Mouse (Mus musculus) bone marrow macrophage, adult 2 months (primary cell): ENCODE data around the gene Gm10203.

Source experiments
- CTCF ChIP-seq: IDR thresholded peaks from 2 replicates; pipeline ENCODE4 v1.5.1; 2012; ENCODE audit warnings: low read depth, mild to moderate bottlenecking, low read length, moderate library complexity
- POLR2A ChIP-seq: IDR thresholded peaks from 2 replicates; pipeline ENCODE4 v1.6.1; 2012; ENCODE audit warnings: mild to moderate bottlenecking, low read depth, low read length, borderline replicate concordance

- TF ChIP-seq CTCF (no peak), POLR2A (no peak)
Measured at GRCm38 (mm10) chr6:149139011-149139410, 9.0 kb downstream of the Gm10203 start.
